Mouse (Mus musculus): ENCODE data around the gene Pde1a. TPM values are rescaled to one million over a fixed set of nuclear protein-coding genes. Genes with fewer than 3 reads are reported as not detected.
"Not testable (repeated sequence)": the region's sequence is repeated elsewhere in the genome, so short reads cannot be mapped to it uniquely, and the experiment has no call there.

Pde1a gene
- polyA plus RNA-seq, 1 experiment from 2014 or later, result 21.5 TPM

DNA sequence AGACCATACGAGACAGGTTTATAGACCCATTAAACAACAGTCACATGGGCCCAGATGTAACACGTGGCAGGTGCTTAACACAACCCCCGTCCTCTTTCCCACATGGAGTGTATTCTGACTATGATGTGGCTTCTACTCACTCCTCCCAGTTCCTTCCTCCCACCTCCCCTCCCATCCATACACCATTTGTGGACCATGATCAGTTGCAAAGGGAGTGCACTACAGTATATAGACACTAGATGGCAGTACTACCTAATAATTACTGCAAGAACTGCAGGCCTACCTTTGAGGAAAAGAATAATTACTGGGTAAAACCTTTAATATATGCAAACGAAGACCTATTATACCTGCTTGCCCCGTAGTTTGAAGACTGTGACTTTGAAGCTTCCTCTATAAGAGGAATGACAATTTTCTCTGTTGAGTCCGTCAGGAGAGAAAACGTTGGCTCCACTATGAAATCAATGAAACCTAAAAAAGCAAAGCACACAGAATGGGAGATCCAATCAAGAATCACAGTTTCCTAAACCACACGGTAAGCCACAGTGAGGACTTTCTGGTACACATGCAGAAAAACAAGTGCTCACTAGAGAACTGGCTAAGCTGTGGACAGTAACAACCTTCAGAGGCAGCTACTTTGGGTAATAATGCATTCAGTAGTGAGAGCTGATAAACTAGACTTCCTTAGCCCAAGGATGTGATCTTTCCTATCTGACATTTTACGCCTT is 263.8 kb downstream of the Pde1a start:
- H3K4me2 ChIP-seq (replicated peaks; ENCODE audit: low read depth), result no peak overlapping the region
- H3K9ac ChIP-seq (ENCODE audit: low read length), result no peak overlapping the region
- H3K4me1 ChIP-seq (replicated peaks; ENCODE audit: control insufficient read depth, insufficient read depth), result no peaks in the 10 kb centered on the region
- H3K36me3 ChIP-seq (ENCODE audit: control insufficient read depth, insufficient read depth, low read length), result no peaks in the 10 kb centered on the region
- H3K27me3 ChIP-seq (ENCODE audit: control insufficient read depth, insufficient read depth, low read length), result no peaks in the 10 kb centered on the region
- DNase-seq (ENCODE audit: low spot score) (no peak), ATAC-seq (ENCODE audit: low FRiP score, low TSS enrichment) (peak; percentile 60; the same call in 1 of the 2 replicates)
- H3K4me3 ChIP-seq (ENCODE audit: low read depth, low read length), result no peak overlapping the region
- WGBS, result 43% methylated on average over 9 of the region's 9 CpGs
- TF ChIP-seq EP300 (optimal IDR thresholded peaks at IDR 0.05) (no peak), CTCF (IDR thresholded peaks at IDR 0.05; ENCODE audit: low read depth) (peak; percentile 93)
- H3K9me3 ChIP-seq (ENCODE audit: control insufficient read depth, low read length), result no peaks in the 10 kb centered on the region
- no peak overlapping the region for H3K27ac ChIP-seq (replicated peaks)

DNA sequence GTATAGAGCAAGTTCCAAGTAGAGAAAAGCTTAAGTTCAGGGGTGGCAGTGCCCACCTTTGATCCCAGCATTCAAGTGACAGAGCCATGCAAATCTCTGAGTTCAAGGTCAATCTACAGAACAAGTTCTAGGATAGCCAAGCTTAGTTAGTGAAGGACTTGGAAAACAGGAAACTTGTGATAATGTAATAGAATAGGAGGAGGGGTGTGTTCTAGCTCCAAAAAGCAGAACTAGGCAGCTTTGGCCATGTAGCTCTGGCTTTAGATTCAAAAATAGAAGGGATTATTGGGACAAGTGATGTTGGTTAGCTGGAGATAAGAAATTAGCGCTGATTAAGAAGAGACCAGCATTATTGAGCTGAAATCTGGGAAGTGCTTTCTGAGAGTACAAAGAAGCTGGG is 272.4 kb downstream of the Pde1a start:
- WGBS, result 81% methylated on average over 1 of the region's 1 CpGs
- H3K27ac ChIP-seq (replicated peaks), result no peak overlapping the region
- H3K9me3 ChIP-seq (ENCODE audit: control insufficient read depth, low read length), result no peaks in the 10 kb centered on the region
- no peak overlapping the region for H3K4me3 ChIP-seq (ENCODE audit: low read depth, low read length)
- no peaks in the 10 kb centered on the region for H3K4me1 ChIP-seq (replicated peaks; ENCODE audit: control insufficient read depth, insufficient read depth)
- no peak for TF ChIP-seq CTCF (IDR thresholded peaks at IDR 0.05; ENCODE audit: low read depth)
- no peak for TF ChIP-seq EP300 (optimal IDR thresholded peaks at IDR 0.05)
- no peaks in the 10 kb centered on the region for H3K36me3 ChIP-seq (ENCODE audit: control insufficient read depth, insufficient read depth, low read length)
- H3K9ac ChIP-seq (ENCODE audit: low read length), result no peak overlapping the region
- DNase-seq (ENCODE audit: low spot score), result no peak
- no peaks in the 10 kb centered on the region for H3K27me3 ChIP-seq (ENCODE audit: control insufficient read depth, insufficient read depth, low read length)
- no peak overlapping the region for H3K4me2 ChIP-seq (replicated peaks; ENCODE audit: low read depth)
- ATAC-seq (ENCODE audit: low FRiP score, low TSS enrichment), result no peak

DNA sequence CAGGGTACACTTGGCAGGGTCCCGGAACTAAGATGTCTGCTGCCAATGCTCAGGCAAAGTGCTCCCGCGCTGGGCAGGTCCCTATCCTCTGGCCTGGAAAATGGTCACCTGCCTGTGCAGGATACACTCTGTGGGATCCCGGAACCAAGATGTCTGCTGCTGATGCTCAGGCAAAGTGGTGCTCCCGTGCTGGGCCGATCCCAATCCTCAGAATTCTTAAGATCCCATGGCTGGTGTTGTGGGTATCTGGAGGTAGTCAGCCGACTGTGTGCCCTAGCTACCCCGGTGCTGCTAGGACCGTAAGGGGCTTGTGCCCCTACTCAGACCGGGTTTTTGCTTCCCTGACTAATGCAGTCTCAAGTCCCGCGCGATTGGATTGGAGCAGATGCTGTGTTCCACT is 281.9 kb downstream of the Pde1a start:
- ATAC-seq (ENCODE audit: low FRiP score, low TSS enrichment); H3K9me3 ChIP-seq (ENCODE audit: control insufficient read depth, low read length); DNase-seq (ENCODE audit: low spot score); H3K9ac ChIP-seq (ENCODE audit: low read length); H3K4me3 ChIP-seq (ENCODE audit: low read depth, low read length); H3K4me2 ChIP-seq (replicated peaks; ENCODE audit: low read depth); H3K27ac ChIP-seq (replicated peaks); H3K27me3 ChIP-seq (ENCODE audit: control insufficient read depth, insufficient read depth, low read length); H3K4me1 ChIP-seq (replicated peaks; ENCODE audit: control insufficient read depth, insufficient read depth); H3K36me3 ChIP-seq (ENCODE audit: control insufficient read depth, insufficient read depth, low read length): not testable (repeated sequence)
- 87% methylated on average over 13 of the region's 13 CpGs for WGBS

DNA sequence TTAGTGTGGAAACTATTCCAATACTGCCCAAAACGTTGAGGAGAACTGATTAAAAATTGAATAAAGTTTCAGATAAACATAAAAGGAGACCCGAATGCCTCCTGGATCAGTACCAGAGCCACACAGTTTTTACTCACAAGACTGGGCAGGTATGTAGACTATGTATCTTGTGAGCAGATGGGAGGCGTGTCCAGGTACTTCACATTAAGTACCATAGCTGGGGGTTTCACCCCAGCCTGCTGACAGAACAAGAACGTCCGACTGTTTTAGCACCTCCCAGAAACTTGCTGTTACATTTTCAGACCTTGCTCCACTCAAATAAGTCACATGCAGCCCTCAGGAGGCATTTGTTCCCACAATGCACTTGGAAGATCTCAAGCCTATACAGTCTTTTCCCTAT is 289.7 kb downstream of the Pde1a start:
- no peak overlapping the region for H3K9ac ChIP-seq (ENCODE audit: low read length)
- DNase-seq (ENCODE audit: low spot score) (no peak), ATAC-seq (ENCODE audit: low FRiP score, low TSS enrichment) (no peak)
- H3K36me3 ChIP-seq (ENCODE audit: control insufficient read depth, insufficient read depth, low read length), result no peaks in the 10 kb centered on the region
- 29% methylated on average over 5 of the region's 5 CpGs for WGBS
- no peaks in the 10 kb centered on the region for H3K27me3 ChIP-seq (ENCODE audit: control insufficient read depth, insufficient read depth, low read length)
- no peak for TF ChIP-seq CTCF (IDR thresholded peaks at IDR 0.05; ENCODE audit: low read depth)
- no peak overlapping the region for H3K4me2 ChIP-seq (replicated peaks; ENCODE audit: low read depth)
- no peaks in the 10 kb centered on the region for H3K4me1 ChIP-seq (replicated peaks; ENCODE audit: control insufficient read depth, insufficient read depth)
- no peak overlapping the region for H3K4me3 ChIP-seq (ENCODE audit: low read depth, low read length)
- H3K9me3 ChIP-seq (ENCODE audit: control insufficient read depth, low read length), result no peaks in the 10 kb centered on the region
- H3K27ac ChIP-seq (replicated peaks), result no peak overlapping the region

DNA sequence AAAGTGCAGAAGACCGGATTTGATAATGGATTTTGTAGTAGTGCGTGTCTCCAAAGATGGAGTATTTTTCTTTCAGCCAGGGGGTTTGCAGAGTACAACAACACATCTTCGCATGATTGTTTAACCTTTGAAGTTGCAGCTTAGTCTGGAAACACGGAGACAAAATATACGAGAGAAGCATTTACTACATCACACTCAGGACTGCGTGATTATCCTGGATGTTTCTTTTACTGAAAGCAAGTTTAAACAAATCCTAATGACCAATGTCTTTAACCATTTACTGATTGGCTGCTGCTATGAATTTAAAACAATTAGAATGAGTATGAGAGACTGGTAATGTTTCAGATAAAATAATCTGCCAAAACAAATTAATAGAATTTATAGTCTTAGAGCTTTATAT is 290.2 kb downstream of the Pde1a start:
- ATAC-seq (ENCODE audit: low FRiP score, low TSS enrichment), result no peak
- Histone ChIP-seq H3K27ac (replicated peaks) (no peak overlapping the region), H3K36me3 (ENCODE audit: control insufficient read depth, insufficient read depth, low read length) (no peaks in the 10 kb centered on the region), H3K9ac (ENCODE audit: low read length) (no peak overlapping the region), H3K4me2 (replicated peaks; ENCODE audit: low read depth) (no peak overlapping the region), H3K9me3 (ENCODE audit: control insufficient read depth, low read length) (no peaks in the 10 kb centered on the region), H3K4me3 (ENCODE audit: low read depth, low read length) (no peak overlapping the region), H3K4me1 (replicated peaks; ENCODE audit: control insufficient read depth, insufficient read depth) (no peaks in the 10 kb centered on the region), H3K27me3 (ENCODE audit: control insufficient read depth, insufficient read depth, low read length) (no peaks in the 10 kb centered on the region)
- TF ChIP-seq EP300 (optimal IDR thresholded peaks at IDR 0.05) (no peak), CTCF (IDR thresholded peaks at IDR 0.05; ENCODE audit: low read depth) (no peak)
- DNase-seq (ENCODE audit: low spot score), result no peak
- whole genome bisulfite sequencing, result 29% methylated on average over 6 of the region's 6 CpGs

DNA sequence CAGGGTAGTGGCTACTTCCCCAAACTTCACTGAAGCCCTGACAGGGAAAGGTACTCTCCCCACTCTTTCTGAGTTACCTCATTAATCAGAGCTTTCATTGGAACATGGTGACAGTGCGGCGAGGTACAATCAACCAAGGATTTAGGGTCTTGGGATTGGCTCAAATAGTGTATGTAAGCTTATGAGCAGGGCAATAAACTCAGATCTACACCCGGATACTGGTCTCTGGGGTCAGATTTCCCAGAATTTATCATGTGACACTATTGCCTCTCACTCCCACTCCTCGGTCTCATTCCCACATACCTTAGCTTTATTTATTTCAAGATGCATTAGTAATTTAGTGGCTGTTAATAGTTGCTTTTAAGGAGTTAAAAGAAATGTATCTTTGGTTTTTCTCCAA is 303.4 kb downstream of the Pde1a start:
- Histone ChIP-seq H3K4me3 (ENCODE audit: low read depth, low read length) (no peak overlapping the region), H3K27me3 (ENCODE audit: control insufficient read depth, insufficient read depth, low read length) (no peaks in the 10 kb centered on the region), H3K9me3 (ENCODE audit: control insufficient read depth, low read length) (no peaks in the 10 kb centered on the region), H3K9ac (ENCODE audit: low read length) (no peak overlapping the region), H3K4me1 (replicated peaks; ENCODE audit: control insufficient read depth, insufficient read depth) (no peaks in the 10 kb centered on the region), H3K27ac (replicated peaks) (no peak overlapping the region), H3K36me3 (ENCODE audit: control insufficient read depth, insufficient read depth, low read length) (no peaks in the 10 kb centered on the region), H3K4me2 (replicated peaks; ENCODE audit: low read depth) (no peak overlapping the region)
- 73% methylated on average over 4 of the region's 4 CpGs for WGBS
- no peak for DNase-seq (ENCODE audit: low spot score)
- no peak for ATAC-seq (ENCODE audit: low FRiP score, low TSS enrichment)
- TF ChIP-seq EP300 (optimal IDR thresholded peaks at IDR 0.05) (no peak), CTCF (IDR thresholded peaks at IDR 0.05; ENCODE audit: low read depth) (no peak)
